Mouse (Mus musculus) limb, embryonic 14.5 days (tissue): Measurements from ENCODE around the gene Kcmf1. TPM values are rescaled to one million over a fixed set of nuclear protein-coding genes. Genes with fewer than 3 reads are reported as not detected.

ENCODE experiments used
- ATAC-seq: fragments of 200-750 bp; cut with Nextera tagmentation; 2 replicates; pipeline ENCODE4 v1.8.0; 2017; ENCODE audit warnings: low read depth, moderate number of reproducible peaks, moderate TSS enrichment; ENCODE audit not compliant: low FRiP score
- DNase-seq: peaks from one replicate; pipeline ENCODE4 v3.0.0-alpha.2; 2015; ENCODE audit warnings: low spot score
- H3K27ac ChIP-seq: fragments of 300-500 bp; sonication (generic); replicated peaks from 2 replicates; pipeline ENCODE4 v1.5.1; 2014; ENCODE audit warnings: low read depth, mild to moderate bottlenecking, low read length, moderate library complexity, mixed read lengths
- H3K27me3 ChIP-seq: fragments of 300-500 bp; sonication (generic); 2 replicates; pipeline ENCODE4 v1.6.1; 2014; ENCODE audit warnings: low read length, mixed read lengths; ENCODE audit not compliant: control insufficient read depth, insufficient read depth
- H3K36me3 ChIP-seq: fragments of 300-500 bp; sonication (generic); 2 replicates; pipeline ENCODE4 v1.6.1; 2014; ENCODE audit warnings: mild to moderate bottlenecking, low read length, moderate library complexity, mixed read lengths; ENCODE audit not compliant: control insufficient read depth, insufficient read depth
- H3K4me1 ChIP-seq: fragments of 300-500 bp; sonication (generic); 2 replicates; pipeline ENCODE4 v1.6.1; 2014; ENCODE audit warnings: antibody characterized with exemption, low read length, mixed read lengths; ENCODE audit not compliant: control insufficient read depth, insufficient read depth
- H3K4me2 ChIP-seq: fragments of 300-500 bp; sonication (generic); replicated peaks from 2 replicates; pipeline ENCODE4 v1.6.1; 2014; ENCODE audit warnings: low read depth, mild to moderate bottlenecking, low read length, moderate library complexity; ENCODE audit not compliant: severe bottlenecking
- H3K4me3 ChIP-seq: fragments of 300-500 bp; sonication (generic); replicated peaks from 2 replicates; pipeline ENCODE4 v1.5.1; 2014; ENCODE audit warnings: low read length
- H3K9ac ChIP-seq: fragments of 300-500 bp; sonication (generic); 2 replicates; pipeline ENCODE4 v1.6.1; 2014; ENCODE audit warnings: mild to moderate bottlenecking, low read depth, low read length, moderate library complexity; ENCODE audit not compliant: severe bottlenecking
- H3K9me3 ChIP-seq: fragments of 300-500 bp; sonication (generic); 2 replicates; pipeline ENCODE4 v1.6.1; 2016; ENCODE audit warnings: low read length; ENCODE audit not compliant: control insufficient read depth
- POLR2A ChIP-seq: fragments of 200-500 bp; IDR thresholded peaks from 2 replicates; pipeline ENCODE4 v1.8.0; 2012; ENCODE audit warnings: inconsistent platforms, mild to moderate bottlenecking, moderate library complexity, borderline replicate concordance; ENCODE audit not compliant: insufficient read depth, insufficient read length; ENCODE audit errors: extremely low read depth
- WGBS: fragments of 180-500 bp; shearing (Covaris S2); extraction: QIAGEN DNeasy Blood & Tissue Kit; methylation state at CpG from one replicate; pipeline ENCODE4 v1.1.7; 2014; 5-methylcytosine and 5-hydroxymethylcytosine counted together
- polyA plus RNA-seq, 2 experiments: library from polyadenylated mRNA; depleted of rRNA in 1 of 2; stranded (reverse) in 1 of 2; unstranded in 1 of 2; fragments of >200 nt; fragmentation: Nextera tagmentation in 1 of 2; extraction: Ambion mirVana in 1 of 2; gene quantifications; 2 replicates each; pipeline versions ENCODE4 v1.2.1 to v1.2.3; 2012 to 2014

The Kcmf1 gene
- polyA plus RNA-seq, 2 experiments: 61.4 to 119 TPM

GRCm38 (mm10) chr6:72813456-72813855 is 86.3 kb downstream of the Kcmf1 start:
- H3K27ac ChIP-seq: no peak overlapping the region
- H3K4me3 ChIP-seq: no peak overlapping the region
- TF ChIP-seq POLR2A: no peak
- WGBS: 82% methylated on average over 9 of the region's 9 CpGs
- H3K4me2 ChIP-seq: no peak overlapping the region
- no peak for DNase-seq
- no peaks in the 10 kb centered on the region for H3K4me1 ChIP-seq
- H3K27me3 ChIP-seq: no peaks in the 10 kb centered on the region
- no peak for ATAC-seq
- no peaks in the 10 kb centered on the region for H3K36me3 ChIP-seq
- H3K9me3 ChIP-seq: no peaks in the 10 kb centered on the region
- H3K9ac ChIP-seq: no peak overlapping the region

- Histone ChIP-seq H3K27me3 (no peaks in the 10 kb centered on the region), H3K4me3 (no peak overlapping the region), H3K4me1 (no peaks in the 10 kb centered on the region), H3K36me3 (no peaks in the 10 kb centered on the region), H3K27ac (no peak overlapping the region), H3K4me2 (no peak overlapping the region), H3K9me3 (no peaks in the 10 kb centered on the region), H3K9ac (no peak overlapping the region)
- no peak for TF ChIP-seq POLR2A
- no peak for DNase-seq
- WGBS: 80% methylated on average over 7 of the region's 7 CpGs
- ATAC-seq: no peak
These were observed 89.5 kb downstream of the Kcmf1 start for GRCm38 (mm10) chr6:72810248-72810647.

- Histone ChIP-seq H3K36me3 (no peaks in the 10 kb centered on the region), H3K4me2 (no peak overlapping the region), H3K4me3 (no peak overlapping the region), H3K9me3 (no peaks in the 10 kb centered on the region), H3K27me3 (no peaks in the 10 kb centered on the region), H3K9ac (no peak overlapping the region), H3K27ac (no peak overlapping the region), H3K4me1 (no peaks in the 10 kb centered on the region)
- TF ChIP-seq POLR2A: no peak
- ATAC-seq (no peak), DNase-seq (no peak)
- WGBS: 68% methylated on average over 4 of the region's 4 CpGs
These were observed 90.1 kb downstream of the Kcmf1 start for GRCm38 (mm10) chr6:72809522-72810149.

- H3K27me3 ChIP-seq: no peaks in the 10 kb centered on the region
- H3K36me3 ChIP-seq: no peaks in the 10 kb centered on the region
- no peak overlapping the region for H3K27ac ChIP-seq
- ATAC-seq: no peak
- no peak overlapping the region for H3K4me3 ChIP-seq
- H3K4me1 ChIP-seq: no peaks in the 10 kb centered on the region
- 58% methylated on average over 3 of the region's 3 CpGs for WGBS
- H3K9me3 ChIP-seq: no peaks in the 10 kb centered on the region
- H3K9ac ChIP-seq: no peak overlapping the region
- H3K4me2 ChIP-seq: no peak overlapping the region
- no peak for TF ChIP-seq POLR2A
- DNase-seq: no peak
These were observed 91.4 kb downstream of the Kcmf1 start for GRCm38 (mm10) chr6:72808342-72808741.

- no peak overlapping the region for H3K9ac ChIP-seq
- no peaks in the 10 kb centered on the region for H3K36me3 ChIP-seq
- no peaks in the 10 kb centered on the region for H3K27me3 ChIP-seq
- no peaks in the 10 kb centered on the region for H3K9me3 ChIP-seq
- H3K4me3 ChIP-seq: no peak overlapping the region
- DNase-seq (no peak), ATAC-seq (no peak)
- no peak overlapping the region for H3K4me2 ChIP-seq
- no peak for TF ChIP-seq POLR2A
- H3K4me1 ChIP-seq: no peaks in the 10 kb centered on the region
- 86% methylated on average over 6 of the region's 6 CpGs for WGBS
- H3K27ac ChIP-seq: no peak overlapping the region
These were observed 96.1 kb downstream of the Kcmf1 start for GRCm38 (mm10) chr6:72803669-72804068.
